Mouse (Mus musculus): ENCODE results near the gene Nyap1.

The Nyap1 gene

DNA sequence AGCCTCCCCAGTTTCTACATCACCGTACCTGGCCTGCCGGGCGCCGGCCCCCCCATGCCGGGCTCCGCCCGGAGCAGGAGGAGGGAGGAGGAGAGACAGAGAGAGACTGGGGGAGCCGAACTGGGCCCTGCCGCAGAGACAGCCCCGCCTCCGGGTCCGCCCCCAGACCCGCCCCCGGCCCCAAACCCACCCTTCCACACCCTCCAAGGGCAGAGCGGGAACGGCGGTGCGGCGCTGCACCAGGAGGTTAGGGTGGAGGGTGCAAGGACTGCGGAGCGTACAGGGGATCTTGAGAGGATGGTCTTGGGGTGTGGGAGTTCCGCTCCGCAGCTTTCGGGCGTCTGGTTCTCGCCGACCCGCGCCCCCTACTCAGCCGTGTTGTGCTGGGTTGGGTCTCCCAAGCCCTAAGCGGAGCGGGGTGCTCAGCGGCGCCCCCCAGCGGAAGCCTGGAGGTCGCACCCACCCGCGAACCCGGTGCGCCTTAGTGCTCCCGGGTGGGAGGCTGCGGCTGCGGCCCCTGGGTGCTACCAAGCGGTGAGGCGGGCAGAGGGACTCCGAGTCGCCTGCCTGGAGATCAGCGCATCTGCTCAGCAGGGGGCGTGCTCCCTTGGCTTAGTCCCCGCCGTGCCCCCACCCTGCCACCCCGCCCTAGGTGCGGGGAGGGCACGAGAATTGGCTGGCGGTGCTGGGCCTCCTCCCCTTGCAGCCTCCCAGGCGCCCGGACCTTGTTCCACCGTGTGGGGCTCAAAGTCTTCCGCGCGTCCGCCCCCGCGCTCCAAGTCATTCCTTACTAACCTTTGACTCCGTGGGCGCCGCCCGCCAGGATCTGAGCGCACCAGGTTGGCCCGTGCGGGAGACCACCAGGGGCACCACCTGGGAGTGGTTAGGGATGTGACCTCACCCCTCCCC lies at the start of gene Nyap1:
TSS of gene Nyap1 (minus strand) at position 585 of the 909 bp plus-strand sequence.
- peak; percentile 74 to 78 for DNase-seq (ENCODE audit: low spot score in 2 of 2)

- DNase-seq (ENCODE audit: low spot score in 2 of 2) = no peak
Measured at GRCm38 (mm10) chr5:137788946-137789531, 47.6 kb upstream of the Nyap1 start.

- DNase-seq (ENCODE audit: low spot score in 2 of 2) = peak; percentile 26 to 33
Measured at GRCm38 (mm10) chr5:137788171-137788570, 46.8 kb upstream of the Nyap1 start.

DNA sequence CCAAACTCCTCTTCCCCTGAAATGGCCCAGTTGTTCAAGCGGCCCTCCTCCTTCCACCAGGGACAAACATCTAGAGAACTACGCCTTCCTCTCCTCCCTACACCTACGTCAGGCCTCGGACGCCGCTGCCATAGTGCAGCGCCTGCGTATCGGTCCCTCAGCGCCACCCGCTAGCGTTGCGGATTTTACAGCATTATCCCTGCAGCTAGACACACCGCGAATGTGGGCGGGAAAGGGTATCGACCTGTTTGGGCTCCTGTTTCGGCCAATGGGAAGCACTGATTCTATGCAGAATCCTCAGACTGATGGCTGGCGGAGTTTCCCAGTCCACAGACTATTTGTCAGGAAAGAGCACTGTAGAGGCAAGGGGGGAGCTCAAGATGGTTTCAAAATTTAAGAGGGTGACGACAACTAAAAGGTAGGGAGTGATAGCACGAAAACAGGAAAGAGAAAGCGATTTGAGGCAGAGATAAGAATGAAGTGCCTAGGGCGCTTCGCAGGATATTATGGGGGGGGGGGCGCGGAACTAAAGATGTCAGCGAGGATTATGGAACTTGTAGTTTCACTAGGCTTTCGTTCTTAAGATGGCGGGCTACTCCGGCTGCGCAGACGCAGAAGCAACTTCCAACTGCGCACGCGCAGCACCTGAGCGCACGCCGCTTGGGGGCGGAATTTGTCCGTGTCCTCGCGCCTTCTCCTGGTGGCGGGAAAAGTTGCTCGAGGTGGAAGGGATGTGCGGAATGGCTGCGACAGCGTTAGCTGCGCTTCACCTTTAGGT lies 45.9 kb upstream of the Nyap1 start, which contains the start of the genes Mepce and Zcwpw1:
TSS of gene Mepce (minus strand) at position 505 of the 778 bp plus-strand sequence.
TSS of gene Zcwpw1 (plus strand) at position 648 of the 778 bp plus-strand sequence.
- DNase-seq (ENCODE audit: low spot score in 2 of 2) = peak; percentile 94

GRCm38 (mm10) chr5:137786109-137786942 lies 44.9 kb upstream of the Nyap1 start:
- DNase-seq (ENCODE audit: low spot score in 2 of 2) = peak; percentile 98 to 99

DNA sequence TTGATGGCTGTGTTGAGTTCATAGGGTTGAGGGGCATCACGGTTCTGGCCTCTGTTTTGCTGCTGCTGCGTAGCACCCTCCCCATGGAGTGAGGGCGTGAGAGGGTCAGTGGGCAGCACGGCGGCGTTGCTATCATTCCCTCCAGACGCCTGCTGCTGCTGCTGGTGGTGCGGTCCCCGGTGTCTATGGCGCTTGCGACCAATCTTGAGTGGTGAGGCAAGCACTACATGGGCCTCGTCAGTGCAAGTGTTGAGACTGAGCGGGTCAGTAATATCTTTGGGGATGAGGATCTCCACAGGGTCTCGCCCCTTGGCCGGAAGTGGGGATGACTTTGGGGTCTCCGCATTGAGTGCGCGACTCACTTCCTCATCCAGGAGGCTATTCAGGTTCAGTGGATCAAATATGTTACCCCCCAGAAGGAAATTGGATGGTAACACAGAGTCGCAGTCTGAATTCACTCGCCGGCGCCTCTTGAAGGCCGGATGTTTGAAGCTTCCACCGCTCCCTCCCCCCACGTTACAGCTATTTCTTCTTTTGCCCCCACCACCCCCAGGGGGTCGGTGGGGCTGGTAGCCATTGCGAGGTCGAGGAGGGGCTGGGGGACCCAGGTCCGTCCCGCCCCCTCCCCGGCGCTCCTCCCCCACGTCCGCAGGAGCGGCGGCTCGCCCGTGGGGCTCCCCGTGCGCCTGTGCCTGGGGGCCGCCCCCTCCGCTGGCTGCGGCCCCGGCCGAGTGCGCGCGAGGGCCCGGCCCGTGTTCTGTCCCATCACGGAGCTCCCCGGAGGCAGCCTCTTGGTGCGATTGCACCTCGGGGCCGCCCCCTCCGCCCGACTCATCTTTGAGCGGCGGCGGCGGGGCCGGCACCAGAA lies 44.0 kb upstream of the Nyap1 start:
- DNase-seq (ENCODE audit: low spot score in 2 of 2) = peak; percentile 37 to 56

GRCm38 (mm10) chr5:137784546-137784945 lies 43.1 kb upstream of the Nyap1 start:
- DNase-seq (ENCODE audit: low spot score in 2 of 2) = no peak

DNA sequence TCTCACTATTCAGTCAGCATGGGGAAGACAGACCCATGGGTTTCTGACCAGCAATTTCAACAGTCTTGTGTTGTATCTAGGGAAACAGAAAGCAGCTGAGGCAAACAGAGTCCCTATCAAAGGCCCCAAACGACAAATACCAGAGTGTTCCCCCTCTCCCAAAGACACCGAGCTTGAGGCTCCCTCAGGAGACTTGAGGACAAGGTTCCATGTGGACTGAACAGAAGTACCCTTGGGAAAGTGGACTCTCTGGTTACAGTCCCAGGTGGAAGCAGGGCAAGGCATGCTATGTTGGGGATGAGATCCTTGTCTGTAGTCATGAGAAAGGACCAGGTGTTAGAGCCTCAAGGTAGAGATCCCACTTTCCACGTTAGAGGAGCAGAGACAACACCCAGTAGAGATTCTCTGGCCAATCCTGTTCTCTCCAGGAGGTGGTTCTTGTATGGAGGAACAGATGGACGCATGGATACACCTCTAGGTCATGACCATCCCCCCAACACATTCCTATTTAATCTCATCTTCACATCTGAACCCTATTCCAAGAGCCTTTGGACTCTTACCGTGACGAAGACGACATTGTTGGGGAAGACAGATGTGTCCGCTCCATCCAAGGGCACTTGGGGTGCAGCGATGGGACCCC lies 42.6 kb upstream of the Nyap1 start:
- DNase-seq (ENCODE audit: low spot score in 2 of 2) = no peak

- DNase-seq (ENCODE audit: low spot score in 2 of 2) = no peak
Measured at GRCm38 (mm10) chr5:137782776-137783522, 41.5 kb upstream of the Nyap1 start.

DNA sequence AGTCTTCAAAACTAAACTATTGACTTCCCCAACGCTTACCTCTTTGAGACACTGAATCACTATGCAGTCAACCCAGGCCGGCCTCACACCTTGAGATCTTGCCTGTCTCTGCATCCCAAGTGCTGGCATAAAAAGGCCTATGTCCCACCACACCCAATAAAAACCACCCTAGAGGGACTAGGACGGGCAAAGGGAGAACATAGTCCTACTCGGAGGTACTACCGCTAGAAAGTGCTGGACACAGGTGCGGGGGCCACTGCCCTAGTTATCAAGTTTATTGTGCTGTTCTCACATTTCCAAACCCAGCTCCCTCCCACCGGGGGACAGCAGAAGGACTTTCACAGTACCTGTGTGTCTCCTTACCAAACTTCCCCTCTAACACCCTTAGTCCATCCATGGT lies 40.3 kb upstream of the Nyap1 start:
- DNase-seq (ENCODE audit: low spot score in 2 of 2) = no peak

- DNase-seq (ENCODE audit: low spot score in 2 of 2) = no peak
Measured at GRCm38 (mm10) chr5:137779053-137779933, 37.9 kb upstream of the Nyap1 start.

GRCm38 (mm10) chr5:137778635-137779034 lies 37.2 kb upstream of the Nyap1 start, which contains the start of gene Ppp1r35:
TSS of gene Ppp1r35 (plus strand) at chr5:137778849.
- peak; percentile 93 to 95 for DNase-seq (ENCODE audit: low spot score in 2 of 2)

DNA sequence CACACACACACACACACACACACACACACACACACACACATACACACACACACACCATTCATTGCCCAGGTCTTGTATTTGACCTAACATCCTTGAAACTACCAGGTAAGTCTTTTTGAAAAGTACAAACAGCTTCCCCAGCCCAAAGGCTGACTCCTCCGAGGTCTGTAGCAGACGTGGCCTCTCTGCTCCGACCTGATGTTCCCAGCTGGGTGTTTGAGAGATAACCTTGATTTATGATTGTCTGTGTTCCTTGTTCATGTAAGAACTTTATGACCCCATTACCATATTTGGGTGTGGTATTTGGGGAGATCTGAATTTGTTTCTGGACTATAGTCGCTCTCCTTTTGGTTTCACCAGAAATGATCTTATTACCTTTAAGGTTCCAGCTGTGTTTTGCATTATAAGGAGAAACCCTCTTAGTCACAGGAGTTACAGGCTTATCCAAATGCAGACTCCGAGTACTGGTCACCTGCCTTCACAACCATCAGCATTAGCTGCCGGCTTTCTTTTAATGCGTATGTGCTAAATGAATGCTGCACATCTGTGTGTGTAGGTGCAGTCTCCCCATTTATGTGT lies 35.9 kb upstream of the Nyap1 start:
- no peak for DNase-seq (ENCODE audit: low spot score in 2 of 2)

- no peak for DNase-seq (ENCODE audit: low spot score in 2 of 2)
Measured at GRCm38 (mm10) chr5:137776408-137776918, 35.1 kb upstream of the Nyap1 start.

DNA sequence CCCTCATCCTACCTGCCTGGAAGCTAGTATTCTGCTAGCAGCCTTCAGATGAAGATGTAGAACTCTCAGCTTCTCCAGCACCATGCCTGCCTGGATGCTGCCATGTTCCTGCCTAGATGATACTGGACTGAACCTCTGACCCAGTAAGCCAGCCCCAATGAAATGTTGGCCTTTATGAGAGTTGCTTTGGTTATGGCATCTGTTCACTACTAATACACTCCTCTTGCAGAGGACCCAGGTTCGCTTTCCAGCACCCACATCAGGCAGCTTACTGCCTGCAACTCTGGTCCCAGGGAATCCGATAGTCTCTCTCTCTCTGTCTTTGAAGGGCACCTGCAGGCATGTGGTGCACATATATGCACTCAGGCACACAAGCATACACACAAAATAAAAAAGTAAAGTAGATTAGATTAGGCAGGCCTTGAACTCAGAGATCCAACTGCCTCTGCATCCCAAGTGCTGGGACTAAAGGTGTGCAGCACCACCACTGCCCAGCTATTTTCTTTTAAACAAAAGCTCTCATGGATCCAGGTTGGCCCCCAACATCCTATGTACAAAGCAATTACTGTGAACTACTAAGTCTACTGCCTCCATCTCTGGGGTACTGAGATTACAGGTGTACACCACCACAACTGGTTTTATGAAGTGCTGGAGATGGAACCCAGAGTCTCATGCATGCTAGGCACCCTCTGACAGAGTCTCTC lies 34.3 kb upstream of the Nyap1 start:
- DNase-seq (ENCODE audit: low spot score in 2 of 2) = no peak

- DNase-seq (ENCODE audit: low spot score in 2 of 2) = no peak
Measured at GRCm38 (mm10) chr5:137772755-137773154, 31.3 kb upstream of the Nyap1 start.

- DNase-seq (ENCODE audit: low spot score in 2 of 2) = no peak
Measured at GRCm38 (mm10) chr5:137770709-137771108, 29.3 kb upstream of the Nyap1 start.

Measured in frontal cortex, postnatal 14 days (tissue).